Mouse (Mus musculus) activated CD4-positive, CD25-positive, alpha-beta regulatory T cell, adult 4 months (primary cell): Measurements from ENCODE around the gene Sbsn. TPM values are rescaled to one million over a fixed set of nuclear protein-coding genes. Genes with fewer than 3 reads are reported as not detected.

Source experiments
- ATAC-seq: one replicate; pipeline ENCODE4 v1.8.0; 2017
- polyA plus RNA-seq, 2 experiments: library from polyadenylated mRNA; unstranded; fragments of 100-300 nt; shearing (Covaris generic); gene quantifications; one replicate each; pipeline ENCODE4 v1.2.1; 2017

The Sbsn gene
- polyA plus RNA-seq, 2 experiments from 2014 or later, result 0.69 TPM; not detected in 1

DNA sequence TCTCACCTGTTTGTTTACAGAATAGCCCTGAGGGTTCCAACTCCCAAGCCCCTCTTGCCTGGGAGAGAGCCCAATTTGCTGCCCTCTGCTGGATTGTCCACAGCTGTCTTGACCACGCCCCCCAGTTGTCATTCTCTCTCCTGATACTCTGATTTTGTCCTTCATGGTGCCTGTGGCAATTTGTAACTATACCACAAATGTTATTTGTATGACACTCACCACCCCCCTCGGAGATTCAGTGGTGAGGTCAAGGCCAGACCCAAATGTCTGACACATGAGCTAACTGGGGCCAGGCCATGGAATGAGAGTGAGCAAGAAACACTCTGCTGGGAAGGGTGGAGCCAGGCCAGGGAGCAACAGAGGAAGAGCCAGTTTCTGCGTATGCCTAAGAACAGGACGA is 7.6 kb downstream of the Sbsn start:
- no peak for ATAC-seq

- no peak for ATAC-seq
Measured at GRCm38 (mm10) chr7:30761769-30762352, 10.6 kb downstream of the Sbsn start.

DNA sequence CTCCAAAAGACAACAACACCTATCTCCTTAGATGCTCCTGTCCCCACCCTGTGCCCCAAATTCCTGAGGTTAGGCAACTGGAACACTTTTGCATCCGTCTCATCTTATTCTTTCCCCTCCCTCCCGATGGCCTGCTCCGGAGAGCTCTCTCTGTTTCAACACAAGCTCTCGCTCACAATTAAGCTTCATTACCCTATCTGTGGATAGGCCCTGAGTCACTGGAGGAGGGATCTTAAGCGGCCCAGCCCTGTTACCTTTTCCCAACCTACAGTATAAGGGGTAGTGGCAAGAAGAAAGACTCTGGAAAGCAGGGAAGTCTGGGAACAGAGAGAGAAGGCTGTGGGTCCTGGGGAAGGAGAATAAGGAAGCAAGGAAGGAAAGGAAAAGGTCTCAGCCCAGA is 12.2 kb downstream of the Sbsn start, which contains the start of gene Dmkn:
TSS of gene Dmkn (plus strand) at position 301 of the 400 bp plus-strand sequence.
- no peak for ATAC-seq

DNA sequence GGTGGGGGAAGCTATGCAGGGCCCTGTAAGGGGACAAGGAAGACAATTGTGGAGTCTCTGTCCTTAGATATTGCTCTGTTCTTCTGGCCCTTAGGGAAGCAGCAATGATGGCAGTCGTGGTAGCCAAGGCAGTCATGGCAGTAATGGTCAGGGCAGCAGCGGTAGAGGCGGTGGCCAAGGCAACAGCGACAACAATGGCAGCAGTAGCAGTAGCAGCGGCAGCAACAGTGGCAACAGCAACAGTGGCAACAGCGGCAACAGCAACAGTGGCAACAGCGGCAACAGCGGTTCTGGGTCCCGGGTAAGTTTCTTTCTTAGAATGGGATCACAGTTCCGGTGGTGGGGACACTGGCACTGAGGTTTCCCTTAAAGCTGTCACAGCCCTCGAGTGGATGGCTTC is 13.9 kb downstream of the Sbsn start:
- ATAC-seq, result no peak

DNA sequence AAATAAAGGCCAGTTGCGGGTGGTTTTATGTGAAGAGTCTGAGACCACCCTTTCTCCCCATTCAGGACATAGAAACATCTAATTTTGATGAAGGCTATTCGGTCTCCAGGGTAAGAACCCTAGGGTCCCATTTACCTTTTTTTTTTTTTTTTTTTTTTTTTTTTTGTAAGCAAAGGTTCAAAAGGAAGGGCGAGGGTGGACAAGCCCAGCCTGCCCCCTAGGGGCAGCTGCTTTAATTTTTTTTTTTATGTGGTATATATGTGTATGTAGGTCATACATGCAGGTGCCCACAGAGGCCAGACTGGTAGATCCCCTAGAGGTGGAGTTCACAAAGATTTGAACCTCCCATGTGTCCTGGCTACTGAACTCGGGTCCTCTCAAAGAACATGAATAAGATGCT is 15.1 kb downstream of the Sbsn start:
- no peak for ATAC-seq

DNA sequence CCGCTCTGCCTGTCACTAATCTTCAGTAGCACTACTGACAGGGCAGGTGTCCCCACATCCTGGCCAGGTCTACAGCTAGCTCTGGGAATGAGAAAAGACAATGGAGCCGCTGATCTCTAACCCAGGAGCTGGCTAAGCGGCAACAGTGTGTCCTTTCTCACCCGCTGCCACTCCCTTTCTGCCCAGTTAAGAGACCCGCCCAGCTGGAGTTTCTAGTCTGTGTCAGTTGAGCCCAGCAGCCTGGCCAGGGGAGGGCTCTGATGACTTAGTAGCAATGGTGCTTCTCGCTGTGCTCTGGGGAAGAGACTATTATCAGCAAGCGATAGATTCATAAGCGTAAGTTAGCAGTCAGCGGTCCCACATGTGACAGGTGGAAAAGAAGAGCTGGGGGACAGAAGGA is 18.0 kb downstream of the Sbsn start:
- ATAC-seq, result no peak

DNA sequence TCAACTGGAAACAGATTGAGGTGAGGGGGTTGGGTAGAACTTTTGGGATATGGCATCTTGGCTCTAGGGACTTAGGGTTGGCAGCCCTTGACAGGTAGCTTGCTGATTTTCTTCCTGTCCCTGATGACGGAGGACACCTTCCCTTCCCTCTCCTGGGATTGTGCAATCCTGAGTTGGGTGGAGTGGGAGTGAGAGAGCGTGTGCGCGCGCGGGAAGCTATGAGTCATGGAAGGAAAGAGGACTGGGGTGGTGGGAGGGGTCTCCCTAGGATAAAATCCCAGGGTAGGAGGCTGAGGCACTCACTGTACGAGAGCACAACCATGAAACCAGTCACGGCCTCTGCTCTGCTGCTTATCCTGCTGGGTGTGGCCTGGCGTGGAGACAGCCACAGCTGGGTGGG is 24.8 kb downstream of the Sbsn start:
- ATAC-seq, result no peak

DNA sequence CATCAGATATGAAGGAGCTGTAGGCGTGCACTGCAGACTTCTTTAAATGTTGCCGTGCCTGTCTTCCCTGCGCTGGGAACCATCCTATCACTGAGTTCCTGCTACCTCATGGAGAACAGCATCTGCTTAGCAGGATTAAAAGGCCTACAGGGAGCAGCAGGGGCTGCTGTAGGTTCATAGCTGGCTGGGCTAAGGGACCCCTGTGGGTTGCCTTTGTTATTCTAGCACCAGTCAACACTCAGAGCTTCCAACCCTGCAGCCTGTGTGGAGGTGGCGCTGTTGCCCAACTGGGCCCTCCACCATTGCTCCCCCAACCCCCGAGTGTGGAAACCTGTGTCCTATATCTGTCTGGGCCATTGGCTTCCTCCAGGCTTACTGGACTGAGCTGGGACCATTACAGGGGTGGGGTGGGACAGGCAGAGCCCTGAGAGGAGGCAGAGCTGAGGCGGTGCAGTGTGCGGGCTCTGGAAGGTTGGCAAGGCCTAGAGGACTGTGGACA is 25.9 kb downstream of the Sbsn start:
- ATAC-seq, result no peak

DNA sequence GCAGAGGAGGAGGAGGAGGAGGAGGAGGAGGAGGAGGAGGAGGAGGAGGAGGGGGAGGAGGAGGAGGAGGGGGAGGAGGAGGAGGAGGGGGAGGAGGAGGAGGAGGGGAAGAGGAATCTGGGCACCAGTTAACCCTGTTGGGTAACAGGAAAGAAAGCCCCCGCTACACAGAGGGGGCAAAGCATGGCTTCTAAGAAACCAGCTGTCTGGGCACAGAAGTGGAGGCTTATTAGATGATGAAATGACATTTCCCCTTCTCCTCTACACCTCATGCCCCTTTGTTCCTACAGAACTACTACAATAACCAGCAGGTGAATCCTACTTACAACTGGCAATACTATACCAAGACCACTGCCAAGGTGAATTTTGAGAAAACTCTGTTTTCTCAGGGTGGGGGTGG is 26.6 kb downstream of the Sbsn start:
- ATAC-seq, result no peak

- no peak for ATAC-seq
Measured at GRCm38 (mm10) chr7:30781792-30782191, 30.5 kb downstream of the Sbsn start.

GRCm38 (mm10) chr7:30782658-30783057 is 31.4 kb downstream of the Sbsn start:
- no peak for ATAC-seq

- ATAC-seq, result no peak
Measured at GRCm38 (mm10) chr7:30785154-30785553, 33.9 kb downstream of the Sbsn start.

- ATAC-seq, result no peak
Measured at GRCm38 (mm10) chr7:30785721-30786546, 34.7 kb downstream of the Sbsn start.

- no peak for ATAC-seq
Measured at GRCm38 (mm10) chr7:30787377-30788022, 36.2 kb downstream of the Sbsn start, which contains the start of gene Krtdap. Krtdap (plus strand) TSS chr7:30787896.

DNA sequence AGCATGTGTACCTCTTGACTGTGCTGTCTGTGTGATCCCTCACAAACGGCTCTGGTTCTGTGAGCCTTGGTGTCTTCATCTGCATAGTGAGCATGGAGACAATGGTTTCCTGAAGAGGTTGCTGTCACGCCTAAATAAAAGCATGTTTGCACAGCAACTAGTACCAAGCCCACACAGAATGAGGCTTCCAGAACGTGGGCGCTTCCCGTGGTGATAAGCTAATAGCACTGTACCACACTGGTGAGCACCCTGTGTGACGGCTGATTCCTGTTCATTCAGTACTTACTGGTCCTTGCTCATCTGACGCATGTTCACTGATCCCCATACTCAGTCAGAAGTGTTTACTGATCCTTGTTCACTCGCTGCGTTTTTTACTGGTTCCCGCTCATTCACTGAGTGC is 38.9 kb downstream of the Sbsn start:
- no peak for ATAC-seq

DNA sequence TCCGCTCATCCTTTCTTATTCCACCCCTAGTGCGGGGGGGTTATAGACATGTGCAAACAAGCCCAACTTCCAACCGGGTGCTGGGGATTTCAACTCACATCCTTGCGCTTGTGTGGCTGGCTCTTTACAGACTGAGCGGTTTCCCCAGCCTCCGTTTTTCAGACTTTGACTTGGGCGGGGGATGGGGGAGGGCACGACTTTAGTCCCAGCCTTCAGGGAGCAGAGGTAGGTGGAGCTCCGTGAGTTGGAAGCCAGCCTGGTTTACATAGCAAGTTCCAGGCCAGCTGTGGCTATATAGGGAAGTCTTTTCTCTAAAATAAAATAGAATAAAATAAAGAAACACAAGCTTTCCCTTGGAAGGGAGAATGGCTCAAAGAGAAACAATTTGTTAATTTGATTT is 40.6 kb downstream of the Sbsn start:
- no peak for ATAC-seq

DNA sequence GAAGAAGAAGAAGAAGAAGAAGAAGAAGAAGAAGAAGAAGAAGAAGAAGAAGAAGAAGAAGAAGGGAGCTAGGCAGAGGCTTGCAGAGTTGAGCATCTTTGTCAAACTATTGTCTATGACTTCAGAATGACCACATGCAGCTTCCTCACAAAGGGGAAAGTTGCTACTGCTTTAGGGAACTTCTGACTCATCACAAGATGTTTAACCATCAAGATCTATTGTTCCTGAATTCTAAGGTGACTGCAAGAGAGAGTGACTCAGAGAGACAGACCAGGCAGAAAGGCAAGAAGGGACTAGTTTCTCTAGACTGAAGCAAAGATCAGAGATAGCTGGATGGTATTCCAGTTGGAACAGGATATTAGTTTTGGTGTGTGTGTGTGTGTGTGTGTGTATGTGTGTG is 43.6 kb downstream of the Sbsn start:
- ATAC-seq, result no peak

DNA sequence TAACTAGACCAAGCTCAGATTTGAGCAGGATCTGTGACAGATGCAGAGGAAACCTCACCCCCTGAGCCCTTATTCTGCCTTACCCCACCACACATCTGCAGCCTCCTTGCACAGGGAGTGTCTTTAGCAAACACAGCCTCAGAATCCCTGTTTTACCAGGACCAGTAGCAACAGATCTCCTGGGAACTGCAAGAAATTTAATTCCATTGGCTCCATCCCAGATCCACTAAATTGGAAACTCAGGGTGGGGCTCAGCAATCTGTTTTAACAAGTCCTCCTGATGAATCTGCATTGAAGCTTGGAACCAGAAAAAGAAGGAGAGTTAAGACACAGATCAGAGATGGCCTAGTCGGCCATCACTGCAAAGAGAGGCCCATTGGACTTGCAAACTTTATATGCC is 45.5 kb downstream of the Sbsn start:
- no peak for ATAC-seq

GRCm38 (mm10) chr7:30800653-30801052 is 49.4 kb downstream of the Sbsn start:
- no peak for ATAC-seq

- ATAC-seq, result no peak
Measured at GRCm38 (mm10) chr7:30803256-30803655, 52.0 kb downstream of the Sbsn start.

DNA sequence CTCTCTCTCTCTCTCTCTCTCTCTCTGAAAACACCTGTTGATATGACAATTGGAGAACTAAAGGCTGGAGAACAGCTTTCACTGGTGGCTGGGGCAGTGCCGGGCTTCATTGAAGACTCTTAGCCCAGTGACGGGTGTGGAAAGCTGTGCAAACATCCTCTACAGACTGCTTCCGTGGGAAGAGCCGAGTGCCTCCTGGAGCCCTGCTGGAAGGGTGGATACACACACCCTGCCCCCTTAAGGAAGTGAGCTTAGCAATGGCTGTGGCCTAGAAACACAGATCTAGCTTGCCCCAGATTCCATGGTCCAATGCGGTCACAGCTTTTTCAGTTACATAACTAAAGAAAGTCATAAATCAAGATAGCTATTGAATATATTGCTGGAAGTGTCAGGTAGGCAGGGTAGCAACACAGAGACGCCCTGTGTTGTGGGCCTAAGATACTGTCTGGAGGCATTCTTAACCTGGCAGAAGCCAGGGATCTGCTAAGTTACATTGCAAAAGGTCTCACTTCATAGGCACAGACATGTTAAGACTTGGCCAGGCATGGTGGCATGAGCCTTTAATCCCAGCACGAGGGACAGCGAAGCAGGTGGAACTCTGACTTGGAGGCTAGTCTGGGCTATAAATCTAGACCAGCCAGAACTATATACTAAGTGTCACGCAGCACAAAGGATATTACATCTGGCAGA is 52.9 kb downstream of the Sbsn start:
- no peak for ATAC-seq
